Mouse (Mus musculus): Measurements from ENCODE around the gene Zfp451. TPM values are rescaled to one million over a fixed set of nuclear protein-coding genes. Genes with fewer than 3 reads are reported as not detected.

Zfp451 gene
- total and polyA plus RNA-seq, 3 experiments: 15.8 to 281 (median 20.6) TPM

GRCm38 (mm10) chr1:33738681-33739278 lies 75.6 kb downstream of the Zfp451 start:
- no peak for TF ChIP-seq MYB (IDR thresholded peaks at IDR 0.05; ENCODE audit: low read depth, low read length)
- Histone ChIP-seq H3K4me3 (ENCODE audit: control insufficient read depth in 1 of 2, insufficient read depth in 1 of 2, low read depth in 2 of 2, low read length in 2 of 2) (no peak overlapping the region), H3K4me1 (ENCODE audit: control insufficient read depth in 1 of 2, insufficient read depth in 2 of 2, low read length in 2 of 2) (no peaks in the 10 kb centered on the region), H3K27me3 (ENCODE audit: control insufficient read depth in 1 of 2, insufficient read depth in 2 of 2, low read length in 2 of 2) (no peaks in the 10 kb centered on the region), H3K36me3 (ENCODE audit: control insufficient read depth in 1 of 2, insufficient read depth in 2 of 2, low read length in 2 of 2) (no peaks in the 10 kb centered on the region; a peak in 1 of 4 replicates), H3K9ac (ENCODE audit: control insufficient read depth, low read depth, low read length, poor library complexity, severe bottlenecking) (no peak overlapping the region), H3K27ac (ENCODE audit: control insufficient read depth, low read depth, low read length) (no peak overlapping the region), H3K79me2 (ENCODE audit: control insufficient read depth, insufficient read depth, low read length, poor library complexity) (no peaks in the 10 kb centered on the region), H3K9me3 (replicated peaks; ENCODE audit: insufficient read depth, low read length) (no peaks in the 10 kb centered on the region)
- DNase-seq (ENCODE audit: low read depth, low spot score): no peak

DNA sequence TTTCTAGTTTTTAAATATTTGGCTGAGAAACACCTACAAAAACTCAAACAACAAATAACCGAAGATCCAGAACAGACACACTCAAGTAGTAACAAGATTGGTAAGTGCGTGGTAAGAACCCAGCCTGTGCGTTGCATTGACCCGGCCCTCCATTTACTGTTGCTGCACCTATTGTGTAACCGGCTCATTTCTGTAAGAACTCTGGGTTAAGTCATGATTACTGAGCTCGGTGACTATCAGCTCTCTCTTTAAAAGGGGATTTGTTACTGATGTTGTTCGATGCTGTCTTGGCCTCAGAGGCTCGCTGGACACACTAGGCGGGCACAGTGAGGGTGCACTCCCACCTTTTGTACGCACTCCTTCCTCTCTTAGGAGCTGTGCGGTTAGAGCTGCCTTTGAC lies 76.1 kb downstream of the Zfp451 start:
- no peak overlapping the region for H3K27ac ChIP-seq (ENCODE audit: control insufficient read depth, low read depth, low read length)
- no peaks in the 10 kb centered on the region for H3K9me3 ChIP-seq (replicated peaks; ENCODE audit: insufficient read depth, low read length)

DNA sequence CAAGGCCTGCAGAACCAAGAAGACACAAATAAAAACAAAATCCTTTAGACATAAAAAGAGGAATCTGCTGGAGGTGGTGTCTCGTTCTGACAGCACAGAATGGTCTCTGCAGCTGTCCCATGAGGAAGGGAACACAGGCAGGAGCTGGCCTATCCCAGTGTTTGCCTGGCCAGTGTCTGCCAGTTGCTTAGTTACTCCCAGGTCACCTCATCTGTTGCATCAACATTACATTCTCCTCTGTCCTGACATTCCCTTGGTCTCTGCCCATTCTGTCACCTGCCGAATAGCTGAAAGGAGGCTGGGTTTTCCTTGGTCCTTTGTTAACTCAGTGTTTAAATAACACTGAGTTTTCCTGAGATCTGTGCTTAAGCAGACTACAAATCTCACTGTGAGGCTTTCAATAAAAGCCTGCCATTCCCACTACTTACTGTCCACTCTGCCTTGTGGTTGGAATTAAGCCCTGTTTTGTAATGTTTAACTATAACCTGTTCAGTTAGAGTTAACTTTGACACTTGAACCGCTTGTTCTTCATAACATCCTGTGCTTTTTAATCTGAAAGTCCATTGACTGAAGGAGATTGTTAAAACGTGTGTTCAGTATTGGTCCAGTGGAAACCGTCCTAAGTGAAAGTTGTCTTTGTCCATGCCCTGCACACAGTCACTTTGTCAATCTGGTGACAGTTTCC lies 80.3 kb downstream of the Zfp451 start:
- TF ChIP-seq ZNF384 (IDR thresholded peaks at IDR 0.05; ENCODE audit: low read depth, low read length): no peak
- no peak for TF ChIP-seq TCF12 (IDR thresholded peaks at IDR 0.05; ENCODE audit: low read depth, low read length)
- TF ChIP-seq SMC3 (IDR thresholded peaks at IDR 0.05; ENCODE audit: low read depth, low read length): no peak
- no peak for TF ChIP-seq JUND (IDR thresholded peaks at IDR 0.05; ENCODE audit: low read depth, low read length)
- TF ChIP-seq E2F4 (IDR thresholded peaks at IDR 0.05; ENCODE audit: borderline replicate concordance, low read depth, low read length): no peak
- TF ChIP-seq USF1 (IDR thresholded peaks at IDR 0.05; ENCODE audit: low read depth, low read length): no peak
- no peak for TF ChIP-seq MEF2A (IDR thresholded peaks at IDR 0.05; ENCODE audit: extremely low read depth, insufficient replicate concordance, low read depth, low read length, poor library complexity, severe bottlenecking)
- no peak for TF ChIP-seq GATA1 (IDR thresholded peaks at IDR 0.05; ENCODE audit: low read depth, low read length)
- no peak for TF ChIP-seq ZMIZ1 (IDR thresholded peaks at IDR 0.05; ENCODE audit: low read depth, low read length)
- TF ChIP-seq CHD2 (IDR thresholded peaks at IDR 0.05; ENCODE audit: low read length): no peak
- no peak for TF ChIP-seq ETS1 (IDR thresholded peaks at IDR 0.05; ENCODE audit: low read depth, low read length)
- no peak for TF ChIP-seq EP300 (IDR thresholded peaks at IDR 0.05; ENCODE audit: low read depth in 1 of 2, low read length in 2 of 2)
- TF ChIP-seq MAZ (IDR thresholded peaks at IDR 0.05; ENCODE audit: low read depth, low read length): no peak
- no peak for TF ChIP-seq CHD1 (IDR thresholded peaks at IDR 0.05; ENCODE audit: low read depth, low read length)
- TF ChIP-seq POLR2AphosphoS2 (IDR thresholded peaks at IDR 0.05; ENCODE audit: low read length): no peak
- TF ChIP-seq MAFK (IDR thresholded peaks at IDR 0.05; ENCODE audit: borderline replicate concordance, low read depth, low read length): no peak
- TF ChIP-seq MYB (IDR thresholded peaks at IDR 0.05; ENCODE audit: low read depth, low read length): no peak
- no peak for TF ChIP-seq MXI1 (IDR thresholded peaks at IDR 0.05; ENCODE audit: low read depth, low read length)
- no peaks in the 10 kb centered on the region for H3K9me3 ChIP-seq (replicated peaks; ENCODE audit: insufficient read depth, low read length)
- H3K27me3 ChIP-seq (ENCODE audit: control insufficient read depth in 1 of 2, insufficient read depth in 2 of 2, low read length in 2 of 2): no peaks in the 10 kb centered on the region
- DNase-seq (ENCODE audit: low read depth, low spot score): no peak
- H3K79me2 ChIP-seq (ENCODE audit: control insufficient read depth, insufficient read depth, low read length, poor library complexity): no peaks in the 10 kb centered on the region
- H3K27ac ChIP-seq (ENCODE audit: control insufficient read depth, low read depth, low read length): no peak overlapping the region
- no peak overlapping the region for H3K9ac ChIP-seq (ENCODE audit: control insufficient read depth, low read depth, low read length, poor library complexity, severe bottlenecking)
- H3K4me3 ChIP-seq (ENCODE audit: control insufficient read depth in 1 of 2, insufficient read depth in 1 of 2, low read depth in 2 of 2, low read length in 2 of 2): no peak overlapping the region
- no peaks in the 10 kb centered on the region for H3K4me1 ChIP-seq (ENCODE audit: control insufficient read depth in 1 of 2, insufficient read depth in 2 of 2, low read length in 2 of 2)
- H3K36me3 ChIP-seq (ENCODE audit: control insufficient read depth in 1 of 2, insufficient read depth in 2 of 2, low read length in 2 of 2): no peaks in the 10 kb centered on the region; a peak in 1 of 4 replicates

More for the DNA sequence above, 76.1 kb downstream of the Zfp451 start:
- no peaks in the 10 kb centered on the region; a peak in 1 of 4 replicates for H3K36me3 ChIP-seq (ENCODE audit: control insufficient read depth in 1 of 2, insufficient read depth in 2 of 2, low read length in 2 of 2)
- H3K79me2 ChIP-seq (ENCODE audit: control insufficient read depth, insufficient read depth, low read length, poor library complexity): no peaks in the 10 kb centered on the region
- H3K4me3 ChIP-seq (ENCODE audit: control insufficient read depth in 1 of 2, insufficient read depth in 1 of 2, low read depth in 2 of 2, low read length in 2 of 2): no peak overlapping the region
- H3K9ac ChIP-seq (ENCODE audit: control insufficient read depth, low read depth, low read length, poor library complexity, severe bottlenecking): no peak overlapping the region
- no peak for DNase-seq (ENCODE audit: low read depth, low spot score)
- no peak for TF ChIP-seq CTCF (IDR thresholded peaks at IDR 0.05 in 2 of 3, conservative IDR thresholded peaks at IDR 0.05 in 1 of 3; ENCODE audit: control insufficient read depth in 1 of 3, insufficient read depth in 1 of 3, low read depth in 2 of 3, low read length in 3 of 3, poor library complexity in 1 of 3, severe bottlenecking in 1 of 3)
- TF ChIP-seq KAT2A (conservative IDR thresholded peaks at IDR 0.05; ENCODE audit: low read depth, low read length): no peak
- no peak for TF ChIP-seq MAFK (IDR thresholded peaks at IDR 0.05; ENCODE audit: borderline replicate concordance, low read depth, low read length)
- TF ChIP-seq POLR2AphosphoS2 (IDR thresholded peaks at IDR 0.05; ENCODE audit: low read length): no peak
- no peak for TF ChIP-seq ZNF384 (IDR thresholded peaks at IDR 0.05; ENCODE audit: low read depth, low read length)
- no peak for TF ChIP-seq HCFC1 (IDR thresholded peaks at IDR 0.05; ENCODE audit: low read depth, low read length)
- TF ChIP-seq TAL1 (IDR thresholded peaks at IDR 0.05; ENCODE audit: low read length): no peak
- H3K27me3 ChIP-seq (ENCODE audit: control insufficient read depth in 1 of 2, insufficient read depth in 2 of 2, low read length in 2 of 2): no peaks in the 10 kb centered on the region
- H3K4me1 ChIP-seq (ENCODE audit: control insufficient read depth in 1 of 2, insufficient read depth in 2 of 2, low read length in 2 of 2): no peaks in the 10 kb centered on the region
